In genomic region chr4:53513276-53514081, GRCm38 (mm10) we compare ENCODE assay signal across 9 mouse cellular contexts.
DNase-seq lines count a peak whose midpoint lies in the region; ATAC-seq lines count a peak whose summit lies in the region.
"Had no signal": no experiment of that assay in that cellular context is flagged by ENCODE, and none has a peak within 500 bp of the region (broad histone marks: within the 10 kb centered on the region; RNA-seq: fewer than 3 reads in every experiment).

No protein-coding gene starts in this region.

- 72% methylated on average over 11 of the region's 11 CpGs for WGBS in neural tube, embryonic 13.5 days

- H3K9ac ChIP-seq in neural tube, embryonic 13.5 days, result no peak overlapping the region
- H3K9ac ChIP-seq: liver, embryonic 15.5 days had no signal

- no peak overlapping the region for H3K4me2 ChIP-seq in neural tube, embryonic 13.5 days
- H3K4me2 ChIP-seq: liver, embryonic 15.5 days had no signal

- H3K4me3 ChIP-seq in neural tube, embryonic 13.5 days, result no peak overlapping the region
- H3K4me3 ChIP-seq: liver, embryonic 15.5 days had no signal

- H3K9me3 ChIP-seq in neural tube, embryonic 13.5 days, result no peaks in the 10 kb centered on the region
- H3K9me3 ChIP-seq: liver, embryonic 15.5 days had no signal

- peaks cover 38% of the 10 kb centered on the region for H3K4me1 ChIP-seq in neural tube, embryonic 13.5 days (replicated peaks)

- no peak for ATAC-seq in neural tube, embryonic 13.5 days (ENCODE audit: low read depth)
- peak; percentile 42; the same call in 1 of the 2 replicates for ATAC-seq in neutrophil, adult 5-6 weeks (ENCODE audit: extremely low read depth, insufficient number of reproducible peaks, low FRiP score, poor library complexity, severe bottlenecking)

- H3K27me3 ChIP-seq in neural tube, embryonic 13.5 days, result no peaks in the 10 kb centered on the region
- H3K27me3 ChIP-seq: liver, embryonic 15.5 days had no signal

- peak overlapping the region; percentile 81 for H3K27ac ChIP-seq in neural tube, embryonic 13.5 days (replicated peaks)
- H3K27ac ChIP-seq: liver, embryonic 15.5 days had no signal

- peak; percentile 54 to 61 for DNase-seq in cerebellum, adult 18-20 months
- DNase-seq in cerebellum, adult 11 months, result no peak
- no peak for DNase-seq in neural tube, embryonic 10.5 days (ENCODE audit: extremely low spot score, low spot score)
- peak; percentile 58 to 65 for DNase-seq in kidney, postnatal 36 days
- no peak for DNase-seq in retina, embryonic 14.5 days (ENCODE audit: low spot score)
- no peak for DNase-seq in layer of hippocampus, postnatal 25 days (ENCODE audit: extremely low spot score in 1 of 2, low spot score in 1 of 2)

- no peaks in the 10 kb centered on the region for H3K36me3 ChIP-seq in neural tube, embryonic 13.5 days
- H3K36me3 ChIP-seq: liver, embryonic 15.5 days had no signal

Comparison
In these comparisons a context has a peak if more than half of its experiments do, and no peak if none do; other contexts are left out.
1. DNase-seq: peak in cerebellum, adult 18-20 months (2 of 2) and kidney, postnatal 36 days (2 of 2); none in cerebellum, adult 11 months (single experiment), neural tube, embryonic 10.5 days (single experiment), retina, embryonic 14.5 days (single experiment) and layer of hippocampus, postnatal 25 days (0 of 2).